In genomic region chr1:133889949-133890598, GRCm38 (mm10) we compare ENCODE assay signal across 8 mouse cellular contexts. TPM values are rescaled to one million over a fixed set of nuclear protein-coding genes. Genes with fewer than 3 reads are reported as not detected.
DNase-seq lines count a peak whose midpoint lies in the region; ATAC-seq lines count a peak whose summit lies in the region.

No protein-coding gene starts in this region.

- H3K36me3 ChIP-seq in forebrain, embryonic 16.5 days (ENCODE audit: control insufficient read depth, insufficient read depth): no peaks in the 10 kb centered on the region
- H3K36me3 ChIP-seq in limb, embryonic 15.5 days: no peaks in the 10 kb centered on the region
- no peaks in the 10 kb centered on the region for H3K36me3 ChIP-seq in stomach, embryonic 15.5 days

- H3K27ac ChIP-seq in forebrain, embryonic 16.5 days (ENCODE audit: low read length): no peak overlapping the region
- H3K27ac ChIP-seq in limb, embryonic 15.5 days: no peak overlapping the region; the same call in 1 of the 2 replicates
- H3K27ac ChIP-seq in stomach, embryonic 15.5 days: peak overlapping the region; percentile 61

- H3K9ac ChIP-seq in forebrain, embryonic 16.5 days (replicated peaks; ENCODE audit: low read depth, low read length): peak overlapping the region; percentile 40; the same call in 1 of the 2 replicates
- H3K9ac ChIP-seq in limb, embryonic 15.5 days: no peak overlapping the region
- peak overlapping the region; percentile 17; the same call in 1 of the 2 replicates for H3K9ac ChIP-seq in stomach, embryonic 15.5 days

- H3K4me1 ChIP-seq in forebrain, embryonic 16.5 days (replicated peaks; ENCODE audit: control insufficient read depth, insufficient read depth, low read length): peaks cover 25% of the 10 kb centered on the region
- peaks cover 46% of the 10 kb centered on the region for H3K4me1 ChIP-seq in limb, embryonic 15.5 days
- H3K4me1 ChIP-seq in stomach, embryonic 15.5 days: peaks cover 65% of the 10 kb centered on the region

- H3K4me2 ChIP-seq in forebrain, embryonic 16.5 days (ENCODE audit: low read length): peak overlapping the region; percentile 39
- peak overlapping the region; percentile 34 for H3K4me2 ChIP-seq in limb, embryonic 15.5 days
- peak overlapping the region; percentile 38 for H3K4me2 ChIP-seq in stomach, embryonic 15.5 days

- peak; percentile 37 for DNase-seq in right cerebral cortex, postnatal 14 days
- DNase-seq in right cerebral cortex, postnatal 36 days (ENCODE audit: low spot score in 2 of 2): no peak
- DNase-seq in MN1 (ENCODE audit: low spot score): no peak
- DNase-seq in layer of hippocampus, postnatal 36 days: no peak
- DNase-seq in kidney, postnatal 10 days: no peak

- WGBS in forebrain, embryonic 16.5 days: 15% methylated on average over 20 of the region's 20 CpGs
- 15% methylated on average over 20 of the region's 20 CpGs for WGBS in limb, embryonic 15.5 days
- WGBS in stomach, embryonic 15.5 days: 19% methylated on average over 20 of the region's 20 CpGs

- no peaks in the 10 kb centered on the region for H3K27me3 ChIP-seq in forebrain, embryonic 16.5 days (replicated peaks; ENCODE audit: control insufficient read depth, insufficient read depth, low read length)
- no peaks in the 10 kb centered on the region for H3K27me3 ChIP-seq in limb, embryonic 15.5 days
- no peaks in the 10 kb centered on the region for H3K27me3 ChIP-seq in stomach, embryonic 15.5 days (replicated peaks)

- peak overlapping the region; percentile 4; the same call in 1 of the 2 replicates for H3K4me3 ChIP-seq in forebrain, embryonic 16.5 days (replicated peaks; ENCODE audit: low read length)
- peak overlapping the region; percentile 3; the same call in 1 of the 2 replicates for H3K4me3 ChIP-seq in limb, embryonic 15.5 days
- no peak overlapping the region for H3K4me3 ChIP-seq in stomach, embryonic 15.5 days (replicated peaks)

- no peaks in the 10 kb centered on the region for H3K9me3 ChIP-seq in forebrain, embryonic 16.5 days (ENCODE audit: control insufficient read depth, low read length)
- H3K9me3 ChIP-seq in limb, embryonic 15.5 days: no peaks in the 10 kb centered on the region
- H3K9me3 ChIP-seq in stomach, embryonic 15.5 days: no peaks in the 10 kb centered on the region

- ATAC-seq in forebrain, embryonic 16.5 days: 0 out of 2 replicates have a peak, but pooled peaks have one; percentile 27
- no peak for ATAC-seq in limb, embryonic 15.5 days (ENCODE audit: insufficient number of reproducible peaks, low FRiP score, low TSS enrichment, low read depth)
- ATAC-seq in stomach, embryonic 15.5 days (ENCODE audit: insufficient read depth, low FRiP score, low read depth): no peak; the same call in 1 of the 2 replicates

RNA-seq across cellular contexts. Expression of gene Optc, which starts 17.7 kb away (rescaled TPM):
- polyA plus RNA-seq in forebrain, embryonic 16.5 days (2015; fragmentation: Nextera tagmentation; extraction: Ambion mirVana): 1.7 and 2.2 TPM in 2 replicates
- polyA plus RNA-seq in limb, embryonic 15.5 days (2015; fragmentation: Nextera tagmentation; extraction: Ambion mirVana): 0.71 and 0.83 TPM in 2 replicates
- 1.7 and 1.8 TPM in 2 replicates for polyA plus RNA-seq in stomach, embryonic 15.5 days (2015; fragmentation: Nextera tagmentation; extraction: Ambion mirVana)
- total RNA-seq in layer of hippocampus, postnatal 36 days (2021): under 1 TPM in 1 of 2 experiments, not detected in 1; 0.40 TPM

RNA-seq across cellular contexts. Expression of gene Prelp, which starts 31.1 kb away (rescaled TPM):
- polyA plus RNA-seq in forebrain, embryonic 16.5 days (2015; fragmentation: Nextera tagmentation; extraction: Ambion mirVana): 2.8 and 2.9 TPM in 2 replicates
- 17.9 and 20.3 TPM in 2 replicates for polyA plus RNA-seq in limb, embryonic 15.5 days (2015; fragmentation: Nextera tagmentation; extraction: Ambion mirVana)
- polyA plus RNA-seq in stomach, embryonic 15.5 days (2015; fragmentation: Nextera tagmentation; extraction: Ambion mirVana): 2.2 and 2.4 TPM in 2 replicates
- total RNA-seq in layer of hippocampus, postnatal 36 days (2021): 10 to 100 TPM; 11.8 to 12.8 TPM
